12 mouse cellular contexts compared by ENCODE assay signal in the genomic region with DNA sequence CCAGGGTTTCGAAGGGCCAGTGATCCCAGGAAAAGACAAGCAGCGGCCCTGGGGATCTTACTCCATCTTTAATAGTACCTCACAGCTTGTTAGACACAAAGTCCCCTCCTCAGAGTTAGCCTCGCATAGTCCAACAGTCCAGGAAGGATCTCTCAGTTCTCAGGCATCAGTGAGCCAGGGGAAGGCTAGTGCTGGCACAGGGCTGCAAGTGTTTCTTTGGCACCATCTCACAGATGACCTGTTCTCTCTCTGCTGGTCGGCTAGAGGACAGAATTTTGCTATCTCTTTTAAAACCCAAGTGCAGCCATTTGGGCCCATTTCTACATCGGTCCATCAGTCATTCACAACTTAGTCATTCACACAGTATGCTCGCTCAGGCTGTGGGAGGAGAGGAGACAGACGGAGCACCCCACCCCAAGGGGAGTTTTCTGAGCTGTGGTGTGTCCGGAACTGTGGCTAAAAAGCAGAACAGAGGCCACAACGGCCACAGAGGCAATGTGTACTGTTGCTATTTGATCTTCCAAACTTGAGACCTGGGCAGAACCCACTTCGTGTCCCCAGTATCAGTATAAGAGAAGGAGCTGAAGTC. TPM values are rescaled to one million over a fixed set of nuclear protein-coding genes. Genes with fewer than 3 reads are reported as not detected.
DNase-seq lines count a peak whose midpoint lies in the region; ATAC-seq and TF ChIP-seq lines count a peak whose summit lies in the region.
"Had no signal": no experiment of that assay in that cellular context is flagged by ENCODE, and none has a peak within 500 bp of the region (broad histone marks: within the 10 kb centered on the region; RNA-seq: fewer than 3 reads in every experiment).

No protein-coding gene starts in this region.

- ATAC-seq in hindbrain, embryonic 16.5 days, result no peak
- ATAC-seq in midbrain, postnatal 0 days (ENCODE audit: low FRiP score), result no peak
- peak; percentile 63 to 73 for ATAC-seq in hematopoietic stem cell, adult 5-6 weeks (replicated peaks in 1 of 2; ENCODE audit: insufficient read depth in 1 of 2, low FRiP score in 2 of 2, low TSS enrichment in 1 of 2, low read depth in 1 of 2, poor library complexity in 2 of 2, severe bottlenecking in 2 of 2)
- ATAC-seq in stomach, embryonic 15.5 days (ENCODE audit: insufficient read depth, low FRiP score, low read depth), result no peak
- ATAC-seq: inflammation-experienced regulatory T-cells, adult 6 months had no signal

- WGBS in hindbrain, embryonic 10.5 days, result 65% methylated on average over 10 of the region's 10 CpGs
- 73% methylated on average over 10 of the region's 10 CpGs for WGBS in hindbrain, embryonic 16.5 days
- 65% methylated on average over 10 of the region's 10 CpGs for WGBS in midbrain, embryonic 10.5 days
- WGBS in midbrain, postnatal 0 days, result 62% methylated on average over 10 of the region's 10 CpGs
- 53% methylated on average over 10 of the region's 10 CpGs for WGBS in stomach, embryonic 15.5 days

- H3K27me3 ChIP-seq in hindbrain, embryonic 10.5 days (ENCODE audit: insufficient read depth, poor library complexity, severe bottlenecking), result peaks cover 7% of the 10 kb centered on the region
- H3K27me3 ChIP-seq in hindbrain, embryonic 16.5 days (replicated peaks; ENCODE audit: control insufficient read depth, insufficient read depth, low read length), result no peaks in the 10 kb centered on the region
- peaks cover 13% of the 10 kb centered on the region for H3K27me3 ChIP-seq in midbrain, embryonic 10.5 days (ENCODE audit: low read depth, poor library complexity, severe bottlenecking)
- no peaks in the 10 kb centered on the region for H3K27me3 ChIP-seq in midbrain, postnatal 0 days (ENCODE audit: insufficient read depth, low read length)
- no peaks in the 10 kb centered on the region for H3K27me3 ChIP-seq in stomach, embryonic 15.5 days (replicated peaks)

- H3K4me1 ChIP-seq in hindbrain, embryonic 10.5 days (replicated peaks), result peaks cover 87% of the 10 kb centered on the region
- H3K4me1 ChIP-seq in hindbrain, embryonic 16.5 days (ENCODE audit: control insufficient read depth, insufficient read depth, low read depth, low read length), result peaks cover 19% of the 10 kb centered on the region
- H3K4me1 ChIP-seq in midbrain, embryonic 10.5 days, result peaks cover 87% of the 10 kb centered on the region
- 0 out of 2 replicates have a peak, but pooled peaks cover 3% of the 10 kb centered on the region for H3K4me1 ChIP-seq in midbrain, postnatal 0 days (ENCODE audit: insufficient read depth, low read length)
- H3K4me1 ChIP-seq in stomach, embryonic 15.5 days, result peaks cover 44% of the 10 kb centered on the region

- no peak for TF ChIP-seq CTCF in midbrain, postnatal 0 days (IDR thresholded peaks at IDR 0.05)

- no peak overlapping the region for H3K4me2 ChIP-seq in hindbrain, embryonic 16.5 days (ENCODE audit: low read length)
- H3K4me2 ChIP-seq in midbrain, postnatal 0 days (ENCODE audit: low read depth, low read length, poor library complexity, severe bottlenecking), result no peak overlapping the region
- no peak overlapping the region for H3K4me2 ChIP-seq in stomach, embryonic 15.5 days
- H3K4me2 ChIP-seq: midbrain, embryonic 11.5 days had no signal

- H3K9me3 ChIP-seq in hindbrain, embryonic 10.5 days, result no peaks in the 10 kb centered on the region
- no peaks in the 10 kb centered on the region; the same call in none of the 2 replicates for H3K9me3 ChIP-seq in hindbrain, embryonic 16.5 days (ENCODE audit: control insufficient read depth, low read length)
- no peaks in the 10 kb centered on the region for H3K9me3 ChIP-seq in midbrain, embryonic 10.5 days (replicated peaks)
- no peaks in the 10 kb centered on the region for H3K9me3 ChIP-seq in midbrain, postnatal 0 days (ENCODE audit: low read length)
- H3K9me3 ChIP-seq in stomach, embryonic 15.5 days, result no peaks in the 10 kb centered on the region

- H3K27ac ChIP-seq in hindbrain, embryonic 10.5 days, result peak overlapping the region; percentile 70
- no peak overlapping the region for H3K27ac ChIP-seq in hindbrain, embryonic 16.5 days (ENCODE audit: low read depth, low read length)
- peak overlapping the region; percentile 70 for H3K27ac ChIP-seq in midbrain, embryonic 10.5 days (replicated peaks)
- H3K27ac ChIP-seq in midbrain, postnatal 0 days (ENCODE audit: low read depth, low read length), result no peak overlapping the region
- peak overlapping the region; percentile 40; the same call in 1 of the 2 replicates for H3K27ac ChIP-seq in stomach, embryonic 15.5 days

- no peak for DNase-seq in hindbrain, embryonic 10.5 days (ENCODE audit: low spot score)
- DNase-seq in midbrain, embryonic 10.5 days (ENCODE audit: low spot score), result no peak
- DNase-seq in midbrain, postnatal 0 days (ENCODE audit: low spot score), result no peak
- no peak for DNase-seq in right cerebral cortex, postnatal 4 days
- no peak for DNase-seq in adrenal gland, adult 2 months
- DNase-seq: adrenal gland, postnatal 10 days; cerebellum, adult 18-20 months had no signal

- no peaks in the 10 kb centered on the region for H3K36me3 ChIP-seq in hindbrain, embryonic 10.5 days
- no peaks in the 10 kb centered on the region for H3K36me3 ChIP-seq in hindbrain, embryonic 16.5 days (ENCODE audit: control insufficient read depth, insufficient read depth, low read length)
- H3K36me3 ChIP-seq in midbrain, embryonic 10.5 days, result no peaks in the 10 kb centered on the region
- no peaks in the 10 kb centered on the region for H3K36me3 ChIP-seq in midbrain, postnatal 0 days (ENCODE audit: insufficient read depth, low read length)
- H3K36me3 ChIP-seq in stomach, embryonic 15.5 days, result no peaks in the 10 kb centered on the region

- H3K9ac ChIP-seq in hindbrain, embryonic 16.5 days (ENCODE audit: low read depth, low read length), result no peak overlapping the region
- no peak overlapping the region for H3K9ac ChIP-seq in midbrain, postnatal 0 days (replicated peaks; ENCODE audit: low read length, poor library complexity, severe bottlenecking)
- no peak overlapping the region for H3K9ac ChIP-seq in stomach, embryonic 15.5 days

- H3K4me3 ChIP-seq in hindbrain, embryonic 10.5 days, result no peak overlapping the region
- H3K4me3 ChIP-seq in hindbrain, embryonic 16.5 days (ENCODE audit: low read length), result no peak overlapping the region
- no peak overlapping the region for H3K4me3 ChIP-seq in midbrain, embryonic 10.5 days
- H3K4me3 ChIP-seq in midbrain, postnatal 0 days (ENCODE audit: low read depth, low read length), result no peak overlapping the region
- no peak overlapping the region for H3K4me3 ChIP-seq in stomach, embryonic 15.5 days (replicated peaks)

RNA-seq across cellular contexts. Expression of a gene that starts 43.7 kb away (rescaled TPM):
- 4.9 and 6.0 TPM in 2 replicates for polyA plus RNA-seq in hindbrain, embryonic 10.5 days (2016; fragmentation: Nextera tagmentation; extraction: Ambion mirVana)
- polyA plus RNA-seq in hindbrain, embryonic 16.5 days (2015; fragmentation: Nextera tagmentation; extraction: Ambion mirVana), result 4.1 and 4.6 TPM in 2 replicates
- 5.6 and 5.9 TPM in 2 replicates for polyA plus RNA-seq in midbrain, embryonic 10.5 days (2016; fragmentation: Nextera tagmentation; extraction: Ambion mirVana)
- total RNA-seq in midbrain, postnatal 0 days (2014; rRNA removed), result 37.3 and 40.4 TPM in 2 replicates
- polyA plus RNA-seq in midbrain, postnatal 0 days (2015; fragmentation: Nextera tagmentation; extraction: Ambion mirVana), result 4.8 and 5.6 TPM in 2 replicates
- 11.1 and 13.9 TPM in 2 replicates for total RNA-seq in hematopoietic stem cell, adult 5-6 weeks (2017)
- polyA plus RNA-seq in stomach, embryonic 15.5 days (2015; fragmentation: Nextera tagmentation; extraction: Ambion mirVana), result 7.1 and 7.2 TPM in 2 replicates
- 10 to 100 TPM; 29.8 to 37.6 TPM for total RNA-seq in adrenal gland, adult 2 months (2021)
- polyA plus RNA-seq in adrenal gland, adult 2 months (2012; rRNA removed), result 17.7 and 19.6 TPM in 2 replicates

Comparison
In these comparisons a context has a peak if more than half of its experiments do, and no peak if none do; other contexts are left out.
1. H3K27ac ChIP-seq: peak in hindbrain, embryonic 10.5 days (single experiment), midbrain, embryonic 10.5 days (single experiment) and stomach, embryonic 15.5 days (single experiment); none in hindbrain, embryonic 16.5 days (single experiment) and midbrain, postnatal 0 days (single experiment).
2. ATAC-seq: peak in hematopoietic stem cell, adult 5-6 weeks (2 of 2); none in hindbrain, embryonic 16.5 days (single experiment), midbrain, postnatal 0 days (single experiment) and stomach, embryonic 15.5 days (single experiment).